Mouse (Mus musculus): ENCODE measurements at regions not wholly inside any gene's neighbourhood (a gene's known extent, or its start where the extent isn't known, plus 50 kb on each side); places are given as distances from the start of the nearest gene placed in this dataset.

DNA sequence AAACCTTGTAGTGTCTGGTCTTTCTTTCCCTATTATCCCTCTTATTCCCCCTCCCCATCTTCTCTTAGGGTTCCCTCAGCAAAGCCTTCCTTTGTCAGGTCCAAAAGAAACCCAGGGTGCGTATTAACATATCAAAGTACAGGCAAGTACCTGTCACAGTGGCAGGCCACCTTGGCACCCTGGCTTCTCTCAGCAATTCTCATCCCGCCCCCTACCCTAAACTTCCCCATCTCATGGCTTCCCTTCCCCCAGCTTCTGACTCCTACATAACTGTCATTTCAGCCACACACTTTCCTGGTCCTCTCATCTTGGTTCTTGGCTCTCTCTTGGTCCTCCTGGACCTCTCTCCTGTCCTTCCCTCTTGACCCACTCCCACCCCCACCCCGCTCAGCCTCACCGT is 112.8 kb upstream of the Gdf10 start:
- Histone ChIP-seq H3K36me3 (ENCODE audit: control insufficient read depth, insufficient read depth, low read length) (no peaks in the 10 kb centered on the region), H3K9ac (ENCODE audit: low read length) (no peak overlapping the region), H3K27me3 (ENCODE audit: control insufficient read depth, insufficient read depth, low read length) (no peaks in the 10 kb centered on the region), H3K9me3 (replicated peaks; ENCODE audit: control insufficient read depth, low read length) (no peaks in the 10 kb centered on the region), H3K4me3 (replicated peaks; ENCODE audit: low read length) (no peak overlapping the region), H3K4me2 (ENCODE audit: low read depth, low read length) (no peak overlapping the region), H3K4me1 (ENCODE audit: control insufficient read depth, insufficient read depth, low read length) (peaks cover 25% of the 10 kb centered on the region), H3K27ac (ENCODE audit: low read length) (no peak overlapping the region)
- WGBS: 79% methylated on average over 4 of the region's 4 CpGs
- no peak for ATAC-seq (ENCODE audit: insufficient read depth, low FRiP score)

DNA sequence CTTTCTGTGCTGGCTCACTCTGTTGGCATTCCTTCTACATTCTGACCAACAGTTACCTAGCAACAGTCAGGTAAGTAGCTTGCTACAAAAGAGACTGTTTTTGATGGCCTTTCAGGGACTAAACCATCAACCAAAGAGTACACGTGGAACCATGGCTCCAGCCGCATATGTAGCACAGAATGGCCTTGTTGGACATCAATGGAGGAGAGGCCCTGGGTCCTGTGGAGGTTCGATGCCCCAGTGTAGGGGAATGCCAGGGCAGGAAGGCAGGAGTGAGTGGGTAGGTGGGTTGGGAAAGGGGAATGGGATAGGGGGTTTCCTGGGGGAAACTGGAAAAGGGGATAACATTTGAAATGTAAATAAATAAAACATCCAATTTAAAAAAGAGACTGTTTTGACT is 112.1 kb upstream of the Gdf10 start:
- Histone ChIP-seq H3K4me2 (ENCODE audit: low read depth, low read length) (no peak overlapping the region), H3K27ac (ENCODE audit: low read length) (no peak overlapping the region), H3K27me3 (ENCODE audit: control insufficient read depth, insufficient read depth, low read length) (no peaks in the 10 kb centered on the region), H3K4me1 (ENCODE audit: control insufficient read depth, insufficient read depth, low read length) (peaks cover 25% of the 10 kb centered on the region), H3K36me3 (ENCODE audit: control insufficient read depth, insufficient read depth, low read length) (no peaks in the 10 kb centered on the region), H3K9ac (ENCODE audit: low read length) (no peak overlapping the region), H3K9me3 (replicated peaks; ENCODE audit: control insufficient read depth, low read length) (no peaks in the 10 kb centered on the region), H3K4me3 (replicated peaks; ENCODE audit: low read length) (no peak overlapping the region)
- no peak for ATAC-seq (ENCODE audit: insufficient read depth, low FRiP score)
- 66% methylated on average over 3 of the region's 3 CpGs for WGBS

DNA sequence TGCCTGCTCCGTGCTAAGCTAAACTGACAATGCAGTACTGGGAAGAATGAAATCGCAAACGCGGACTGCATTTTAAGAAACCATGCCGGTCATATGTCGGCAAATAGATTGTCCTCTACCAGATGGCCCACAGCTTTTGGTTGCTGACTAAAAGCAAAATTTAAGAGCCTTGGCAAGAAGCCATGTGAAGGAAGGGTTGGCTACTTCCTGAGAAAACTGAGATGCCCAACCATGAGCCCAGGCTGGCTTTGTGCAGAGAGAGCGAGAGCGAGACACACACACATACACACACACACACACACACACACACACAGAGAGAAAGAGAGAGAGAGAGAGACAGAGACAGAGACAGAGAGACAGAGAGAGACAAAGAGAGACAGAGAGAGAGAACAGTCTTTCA is 111.1 kb upstream of the Gdf10 start:
- no peak overlapping the region for H3K4me2 ChIP-seq (ENCODE audit: low read depth, low read length)
- peaks cover 24% of the 10 kb centered on the region for H3K4me1 ChIP-seq (ENCODE audit: control insufficient read depth, insufficient read depth, low read length)
- WGBS: 64% methylated on average over 8 of the region's 8 CpGs
- no peak for ATAC-seq (ENCODE audit: insufficient read depth, low FRiP score)
- no peak overlapping the region for H3K4me3 ChIP-seq (replicated peaks; ENCODE audit: low read length)
- no peaks in the 10 kb centered on the region for H3K9me3 ChIP-seq (replicated peaks; ENCODE audit: control insufficient read depth, low read length)
- H3K9ac ChIP-seq (ENCODE audit: low read length): no peak overlapping the region
- H3K27ac ChIP-seq (ENCODE audit: low read length): no peak overlapping the region
- no peaks in the 10 kb centered on the region for H3K36me3 ChIP-seq (ENCODE audit: control insufficient read depth, insufficient read depth, low read length)
- H3K27me3 ChIP-seq (ENCODE audit: control insufficient read depth, insufficient read depth, low read length): no peaks in the 10 kb centered on the region

DNA sequence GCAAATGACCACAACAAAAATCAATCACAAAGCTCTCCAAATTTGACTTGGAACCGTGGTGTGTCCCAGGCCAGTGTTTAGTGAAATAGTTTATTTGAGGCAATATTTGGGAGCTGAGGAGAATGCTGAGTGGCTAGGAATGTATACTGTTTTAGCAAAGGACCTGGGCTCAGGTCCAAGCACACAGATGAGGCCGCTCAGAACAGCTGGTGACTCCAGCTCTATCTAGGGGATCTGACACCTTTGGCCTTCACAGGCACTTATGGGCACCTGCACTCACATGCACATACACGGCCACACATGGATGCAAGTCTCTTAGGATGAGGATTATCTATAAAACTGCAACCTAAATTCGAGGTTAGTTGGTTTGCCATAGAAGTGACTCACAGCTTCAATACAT is 110.6 kb upstream of the Gdf10 start:
- ATAC-seq (ENCODE audit: insufficient read depth, low FRiP score): no peak
- H3K4me1 ChIP-seq (ENCODE audit: control insufficient read depth, insufficient read depth, low read length): peaks cover 19% of the 10 kb centered on the region
- 53% methylated on average over 4 of the region's 4 CpGs for whole genome bisulfite sequencing

DNA sequence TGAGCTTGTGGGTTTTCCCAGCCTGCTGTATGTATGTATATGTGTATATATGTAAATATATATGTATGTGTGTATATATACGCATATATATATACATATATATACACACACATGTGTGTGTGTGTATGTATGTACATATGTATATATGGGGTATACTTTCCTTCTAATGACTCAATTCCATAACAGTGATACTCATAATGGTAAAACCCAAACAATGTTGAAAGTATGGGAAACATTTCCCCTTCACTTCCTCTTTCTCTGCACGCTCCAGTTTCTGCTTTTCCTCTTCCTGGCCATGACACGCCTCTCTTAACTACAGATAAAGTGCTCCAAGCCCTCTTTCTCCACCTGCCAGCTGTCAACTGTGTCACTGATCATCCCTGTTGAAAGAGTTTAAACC is 110.1 kb upstream of the Gdf10 start:
- 53% methylated on average over 3 of the region's 3 CpGs for WGBS
- no peak for ATAC-seq (ENCODE audit: insufficient read depth, low FRiP score)
- Histone ChIP-seq H3K27ac (ENCODE audit: low read length) (no peak overlapping the region), H3K4me1 (ENCODE audit: control insufficient read depth, insufficient read depth, low read length) (peaks cover 14% of the 10 kb centered on the region), H3K4me3 (replicated peaks; ENCODE audit: low read length) (no peak overlapping the region), H3K9ac (ENCODE audit: low read length) (no peak overlapping the region), H3K4me2 (ENCODE audit: low read depth, low read length) (no peak overlapping the region), H3K27me3 (ENCODE audit: control insufficient read depth, insufficient read depth, low read length) (no peaks in the 10 kb centered on the region), H3K9me3 (replicated peaks; ENCODE audit: control insufficient read depth, low read length) (no peaks in the 10 kb centered on the region), H3K36me3 (ENCODE audit: control insufficient read depth, insufficient read depth, low read length) (no peaks in the 10 kb centered on the region)

More for the DNA sequence above, 110.6 kb upstream of the Gdf10 start:
- Histone ChIP-seq H3K27ac (ENCODE audit: low read length) (no peak overlapping the region), H3K9ac (ENCODE audit: low read length) (no peak overlapping the region), H3K9me3 (replicated peaks; ENCODE audit: control insufficient read depth, low read length) (no peaks in the 10 kb centered on the region), H3K36me3 (ENCODE audit: control insufficient read depth, insufficient read depth, low read length) (no peaks in the 10 kb centered on the region), H3K4me3 (replicated peaks; ENCODE audit: low read length) (no peak overlapping the region), H3K4me2 (ENCODE audit: low read depth, low read length) (no peak overlapping the region), H3K27me3 (ENCODE audit: control insufficient read depth, insufficient read depth, low read length) (no peaks in the 10 kb centered on the region)

DNA sequence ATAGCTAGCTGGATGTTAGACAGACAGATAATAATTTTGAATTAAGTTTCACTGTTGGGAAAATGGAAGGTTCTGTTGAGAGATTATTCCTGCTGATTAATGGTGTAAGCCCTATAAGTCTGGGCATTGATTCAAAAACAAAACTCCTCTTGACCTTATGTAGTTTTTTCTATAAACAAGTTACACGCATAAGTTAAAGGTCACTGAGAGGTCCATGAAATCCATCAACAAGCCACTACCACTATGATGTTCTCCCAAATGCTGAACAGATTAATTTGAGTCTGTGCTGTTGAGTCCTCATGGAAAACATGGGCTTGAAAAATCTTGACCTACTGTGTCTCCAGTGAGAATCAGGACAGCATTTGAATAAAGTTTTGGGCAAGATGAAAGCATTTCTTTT is 109.3 kb upstream of the Gdf10 start:
- H3K9me3 ChIP-seq (replicated peaks; ENCODE audit: control insufficient read depth, low read length): no peaks in the 10 kb centered on the region
- WGBS: 48% methylated on average over 1 of the region's 1 CpGs
- H3K9ac ChIP-seq (ENCODE audit: low read length): no peak overlapping the region
- no peak overlapping the region for H3K4me2 ChIP-seq (ENCODE audit: low read depth, low read length)
- ATAC-seq (ENCODE audit: insufficient read depth, low FRiP score): 0 out of 2 replicates have a peak, but pooled peaks have one; percentile 45
- no peak overlapping the region; the same call in 1 of the 2 replicates for H3K27ac ChIP-seq (ENCODE audit: low read length)
- H3K36me3 ChIP-seq (ENCODE audit: control insufficient read depth, insufficient read depth, low read length): no peaks in the 10 kb centered on the region
- peaks cover 7% of the 10 kb centered on the region; the same call in 1 of the 2 replicates for H3K4me1 ChIP-seq (ENCODE audit: control insufficient read depth, insufficient read depth, low read length)
- H3K4me3 ChIP-seq (replicated peaks; ENCODE audit: low read length): no peak overlapping the region
- no peaks in the 10 kb centered on the region for H3K27me3 ChIP-seq (ENCODE audit: control insufficient read depth, insufficient read depth, low read length)

DNA sequence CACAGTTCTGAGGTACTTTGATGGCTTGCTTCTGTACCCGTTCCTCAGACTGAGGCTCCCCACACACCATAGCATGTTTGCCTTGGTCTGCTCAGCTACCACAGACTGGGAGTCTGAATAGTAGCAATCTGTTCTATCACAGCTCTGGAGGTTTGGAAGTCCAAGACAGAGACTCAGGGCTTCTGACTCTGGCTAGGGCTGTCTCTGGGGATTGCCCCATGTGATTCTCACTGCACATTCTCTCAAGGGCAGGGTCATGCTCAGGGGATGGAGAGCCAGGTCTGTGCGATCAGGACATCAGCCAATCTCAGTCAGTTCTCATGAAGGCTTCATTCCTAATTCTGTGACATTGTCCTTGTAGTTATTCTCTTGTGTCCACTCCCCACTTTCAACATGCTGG is 108.8 kb upstream of the Gdf10 start:
- no peak overlapping the region for H3K4me3 ChIP-seq (replicated peaks; ENCODE audit: low read length)
- H3K4me2 ChIP-seq (ENCODE audit: low read depth, low read length): no peak overlapping the region
- WGBS: 68% methylated on average over 2 of the region's 2 CpGs
- no peaks in the 10 kb centered on the region for H3K27me3 ChIP-seq (ENCODE audit: control insufficient read depth, insufficient read depth, low read length)
- no peak for ATAC-seq (ENCODE audit: insufficient read depth, low FRiP score)
- no peak overlapping the region; the same call in 1 of the 2 replicates for H3K27ac ChIP-seq (ENCODE audit: low read length)
- H3K36me3 ChIP-seq (ENCODE audit: control insufficient read depth, insufficient read depth, low read length): no peaks in the 10 kb centered on the region
- H3K9me3 ChIP-seq (replicated peaks; ENCODE audit: control insufficient read depth, low read length): no peaks in the 10 kb centered on the region
- H3K9ac ChIP-seq (ENCODE audit: low read length): no peak overlapping the region
- peaks cover 7% of the 10 kb centered on the region; the same call in 1 of the 2 replicates for H3K4me1 ChIP-seq (ENCODE audit: control insufficient read depth, insufficient read depth, low read length)

DNA sequence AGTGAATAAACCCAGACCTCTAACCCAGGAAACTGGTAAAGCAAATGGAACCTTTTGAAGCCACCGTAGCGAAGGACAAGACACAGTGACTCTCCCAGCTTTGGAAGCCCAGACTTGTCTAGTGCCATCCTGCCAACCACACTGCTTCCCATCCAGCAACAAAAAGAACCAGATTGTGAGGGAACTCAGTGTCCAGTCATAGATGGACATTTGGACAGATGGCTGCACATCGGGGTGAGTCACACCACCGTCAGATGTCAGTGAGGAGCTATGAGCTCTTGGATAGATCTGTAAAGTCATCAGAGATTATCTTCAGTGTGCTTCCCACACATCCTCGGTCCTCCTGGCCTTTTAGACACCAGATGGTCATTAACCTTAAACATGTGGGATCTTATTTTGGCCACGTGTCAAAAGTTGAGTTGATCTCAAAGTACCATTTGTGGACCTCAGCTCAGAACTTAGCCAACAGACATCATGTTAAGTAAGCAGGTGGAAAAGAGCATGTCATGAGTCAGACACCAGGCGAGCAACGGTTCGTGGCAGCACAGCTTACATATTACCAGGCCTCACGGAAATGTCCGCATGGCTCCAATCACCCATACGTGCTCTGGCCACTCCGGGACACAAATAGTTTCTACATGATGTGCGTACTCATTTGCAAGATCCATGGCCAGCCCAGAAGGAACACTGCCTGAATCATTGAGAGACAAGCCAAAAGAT is 102.7 kb upstream of the Gdf10 start:
- Histone ChIP-seq H3K27ac (ENCODE audit: low read length) (peak overlapping the region; percentile 26; the same call in 1 of the 2 replicates), H3K4me3 (replicated peaks; ENCODE audit: low read length) (no peak overlapping the region), H3K9ac (ENCODE audit: low read length) (no peak overlapping the region), H3K36me3 (ENCODE audit: control insufficient read depth, insufficient read depth, low read length) (no peaks in the 10 kb centered on the region), H3K9me3 (replicated peaks; ENCODE audit: control insufficient read depth, low read length) (no peaks in the 10 kb centered on the region), H3K4me2 (ENCODE audit: low read depth, low read length) (no peak overlapping the region), H3K27me3 (ENCODE audit: control insufficient read depth, insufficient read depth, low read length) (no peaks in the 10 kb centered on the region), H3K4me1 (ENCODE audit: control insufficient read depth, insufficient read depth, low read length) (peaks cover 9% of the 10 kb centered on the region)
- ATAC-seq (ENCODE audit: insufficient read depth, low FRiP score): 0 out of 2 replicates have a peak, but pooled peaks have one; percentile 6
- WGBS: 80% methylated on average over 14 of the region's 14 CpGs

DNA sequence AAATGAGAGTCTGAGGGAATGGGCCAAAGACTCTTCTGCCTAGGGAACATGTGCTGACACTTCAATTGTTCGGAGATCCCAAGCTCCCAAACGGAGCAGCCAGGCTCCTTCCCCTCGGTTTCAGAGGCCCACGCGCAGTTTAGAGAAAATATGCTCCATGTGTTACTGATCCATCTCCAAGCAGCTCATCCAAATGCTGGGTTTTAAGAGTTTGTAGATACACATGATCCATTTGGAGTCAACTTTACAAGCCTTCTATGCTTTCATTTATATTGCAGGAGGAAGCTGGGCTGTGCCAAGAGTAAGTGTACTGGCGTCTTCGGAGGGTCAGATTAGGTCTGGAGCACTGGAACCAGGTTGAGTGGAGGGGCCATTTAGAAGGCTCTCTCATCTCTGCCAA is 102.0 kb upstream of the Gdf10 start:
- Histone ChIP-seq H3K27me3 (ENCODE audit: control insufficient read depth, insufficient read depth, low read length) (no peaks in the 10 kb centered on the region), H3K4me1 (ENCODE audit: control insufficient read depth, insufficient read depth, low read length) (peaks cover 9% of the 10 kb centered on the region), H3K36me3 (ENCODE audit: control insufficient read depth, insufficient read depth, low read length) (no peaks in the 10 kb centered on the region), H3K27ac (ENCODE audit: low read length) (peak overlapping the region; percentile 26; the same call in 1 of the 2 replicates), H3K4me2 (ENCODE audit: low read depth, low read length) (no peak overlapping the region), H3K9ac (ENCODE audit: low read length) (no peak overlapping the region), H3K9me3 (replicated peaks; ENCODE audit: control insufficient read depth, low read length) (no peaks in the 10 kb centered on the region), H3K4me3 (replicated peaks; ENCODE audit: low read length) (no peak overlapping the region)
- ATAC-seq (ENCODE audit: insufficient read depth, low FRiP score): no peak
- 78% methylated on average over 7 of the region's 7 CpGs for WGBS
